9 mouse cellular contexts compared by ENCODE assay signal in the genomic region with DNA sequence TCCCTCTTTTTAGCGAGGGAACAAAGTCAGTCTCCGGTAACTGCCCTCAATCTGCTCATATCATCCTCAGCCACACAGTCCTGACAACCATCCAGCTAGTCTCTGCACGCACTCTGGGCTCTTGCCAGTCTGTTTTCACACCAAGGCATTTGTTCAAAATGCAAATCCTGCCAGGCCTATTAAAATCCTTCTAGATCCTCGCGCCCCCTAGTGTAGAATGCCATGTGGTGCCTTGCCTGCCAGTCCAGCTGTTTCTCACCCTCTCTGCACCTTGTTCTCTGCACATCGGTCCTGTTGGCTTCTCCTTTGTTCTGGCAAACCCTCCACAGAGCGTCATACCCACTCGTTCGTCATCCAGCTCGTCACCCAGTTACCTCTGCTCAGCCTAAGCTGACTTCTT. TPM values are rescaled to one million over a fixed set of nuclear protein-coding genes. Genes with fewer than 3 reads are reported as not detected.
DNase-seq lines count a peak whose midpoint lies in the region; ATAC-seq and TF ChIP-seq lines count a peak whose summit lies in the region.
"Had no signal": no experiment of that assay in that cellular context is flagged by ENCODE, and none has a peak within 500 bp of the region (broad histone marks: within the 10 kb centered on the region; RNA-seq: fewer than 3 reads in every experiment).

No protein-coding gene starts in this region.

- no peak overlapping the region for H3K27ac ChIP-seq in CH12.LX (ENCODE audit: insufficient read depth, low read depth)
- no peak overlapping the region for H3K27ac ChIP-seq in liver, embryonic 14.5 days
- no peak overlapping the region for H3K27ac ChIP-seq in neural tube, embryonic 13.5 days (replicated peaks)
- H3K27ac ChIP-seq: limb, embryonic 12.5 days had no signal

- peaks cover 12 to 15% of the 10 kb centered on the region in 2 experiments for H3K4me1 ChIP-seq in CH12.LX (ENCODE audit: control insufficient read depth in 1 of 2, insufficient read depth in 2 of 2)
- H3K4me1 ChIP-seq in liver, embryonic 14.5 days (replicated peaks; ENCODE audit: control insufficient read depth in 2 of 2, insufficient read depth in 2 of 2, low read length in 1 of 2) = no peaks in the 10 kb centered on the region
- H3K4me1 ChIP-seq in neural tube, embryonic 13.5 days (replicated peaks) = no peaks in the 10 kb centered on the region

- in situ Hi-C loops in CH12.LX (cut with MboI; ENCODE audit: low pct_ligation_motif_present, low pct_unique_long_range_greater_than_20kb, low sequenced_read_pairs) = loop anchor here (25.0 kb wide), 1 partner anchor 624 kb away; no protein-coding TSS in a partner anchor

- TF ChIP-seq CTCF in CH12.LX (conservative IDR thresholded peaks at IDR 0.05 in 1 of 2, IDR thresholded peaks at IDR 0.05 in 1 of 2; ENCODE audit: low read depth in 2 of 2, low read length in 2 of 2) = peak; percentile 51 to 80
- TF ChIP-seq CTCF in liver, embryonic 14.5 days (IDR thresholded peaks at IDR 0.05; ENCODE audit: low read depth) = peak; percentile 59

- H3K9ac ChIP-seq in CH12.LX (ENCODE audit: insufficient read depth, low read depth) = no peak overlapping the region
- no peak overlapping the region for H3K9ac ChIP-seq in liver, embryonic 14.5 days (replicated peaks)
- H3K9ac ChIP-seq in neural tube, embryonic 13.5 days = 0 out of 2 replicates have a peak overlapping the region, but pooled peaks have one; percentile 22
- H3K9ac ChIP-seq: limb, embryonic 12.5 days had no signal

- DNase-seq in CH12.LX (ENCODE audit: extremely low read depth) (peak; percentile 69), adipocyte (ENCODE audit: low spot score) (peak; percentile 90)
- DNase-seq in embryo, embryonic 10 days (ENCODE audit: low spot score) = peak; percentile 82
- peak; percentile 11 for DNase-seq in gastrocnemius, postnatal 25 days
- DNase-seq in kidney, postnatal 36 days = peak; percentile 74 to 80
- DNase-seq in liver, embryonic 14.5 days (ENCODE audit: low read depth in 3 of 3, low spot score in 3 of 3) = peak in 1 of 3 experiments; percentile 10
- DNase-seq in yolk sac, embryonic 10.5 days (ENCODE audit: low spot score) = peak; percentile 16

- no peak overlapping the region for H3K4me2 ChIP-seq in CH12.LX (ENCODE audit: insufficient read depth, low read depth, poor library complexity, severe bottlenecking)
- no peak overlapping the region for H3K4me2 ChIP-seq in liver, embryonic 14.5 days (ENCODE audit: low read depth)
- no peak overlapping the region for H3K4me2 ChIP-seq in neural tube, embryonic 13.5 days
- H3K4me2 ChIP-seq: limb, embryonic 12.5 days had no signal

- TF ChIP-seq EP300 in CH12.LX (IDR thresholded peaks at IDR 0.05; ENCODE audit: low read length) = no peak
- no peak for TF ChIP-seq EP300 in liver, embryonic 14.5 days (IDR thresholded peaks at IDR 0.05; ENCODE audit: low read depth)

- H3K4me3 ChIP-seq in CH12.LX (replicated peaks in 1 of 3; ENCODE audit: low read depth in 2 of 3, low read length in 2 of 3, poor library complexity in 1 of 3) = no peak overlapping the region
- no peak overlapping the region for H3K4me3 ChIP-seq in liver, embryonic 14.5 days (ENCODE audit: insufficient read depth in 1 of 2, low read depth in 2 of 2, low read length in 2 of 2)
- no peak overlapping the region for H3K4me3 ChIP-seq in neural tube, embryonic 13.5 days
- H3K4me3 ChIP-seq: limb, embryonic 12.5 days had no signal

- no peaks in the 10 kb centered on the region for H3K36me3 ChIP-seq in CH12.LX (replicated peaks in 1 of 2; ENCODE audit: control insufficient read depth in 1 of 2, insufficient read depth in 1 of 2, low read length in 1 of 2)
- H3K36me3 ChIP-seq in liver, embryonic 14.5 days (replicated peaks; ENCODE audit: control insufficient read depth, insufficient read depth, low read depth) = no peaks in the 10 kb centered on the region
- no peaks in the 10 kb centered on the region for H3K36me3 ChIP-seq in neural tube, embryonic 13.5 days
- H3K36me3 ChIP-seq: limb, embryonic 12.5 days had no signal

- no peaks in the 10 kb centered on the region for H3K27me3 ChIP-seq in CH12.LX (replicated peaks)
- no peaks in the 10 kb centered on the region for H3K27me3 ChIP-seq in liver, embryonic 14.5 days (ENCODE audit: control insufficient read depth, insufficient read depth, low read length)
- no peaks in the 10 kb centered on the region for H3K27me3 ChIP-seq in neural tube, embryonic 13.5 days
- H3K27me3 ChIP-seq: limb, embryonic 12.5 days had no signal

- no peak for TF ChIP-seq POLR2A in CH12.LX (IDR thresholded peaks at IDR 0.05; ENCODE audit: low read depth, low read length)

- no peak for ATAC-seq in liver, embryonic 14.5 days (ENCODE audit: insufficient read depth)
- peak; percentile 69 for ATAC-seq in neural tube, embryonic 13.5 days (ENCODE audit: low read depth)

- TF ChIP-seq RAD21 in CH12.LX (IDR thresholded peaks at IDR 0.05; ENCODE audit: low read depth, low read length) = peak; percentile 58

- WGBS in liver, embryonic 14.5 days (ENCODE audit: insufficient replicate concordance) = 19% methylated on average over 10 of the region's 10 CpGs
- 35% methylated on average over 10 of the region's 10 CpGs for WGBS in neural tube, embryonic 13.5 days

- H3K9me3 ChIP-seq in CH12.LX (replicated peaks; ENCODE audit: low read length) = no peaks in the 10 kb centered on the region
- no peaks in the 10 kb centered on the region for H3K9me3 ChIP-seq in liver, embryonic 14.5 days (ENCODE audit: control insufficient read depth, low read length)
- H3K9me3 ChIP-seq in neural tube, embryonic 13.5 days = no peaks in the 10 kb centered on the region
- H3K9me3 ChIP-seq: limb, embryonic 12.5 days had no signal

- dilution Hi-C loops in CH12.LX (cut with MboI; ENCODE audit: extremely low pct_ligation_motif_present, extremely low pct_unique_long_range_greater_than_20kb, low sequenced_read_pairs) = no loop called here

- H3K79me2 ChIP-seq in CH12.LX (replicated peaks; ENCODE audit: control insufficient read depth, extremely low read depth, insufficient read depth, poor library complexity, severe bottlenecking) = no peaks in the 10 kb centered on the region

TF ChIP-seq in CH12.LX, 34 proteins besides CTCF, POLR2A, EP300 and RAD21:
- TF ChIP-seq MAFK (IDR thresholded peaks at IDR 0.05; ENCODE audit: insufficient replicate concordance, low read length) (no peak), SIN3A (IDR thresholded peaks at IDR 0.05; ENCODE audit: low read length) (no peak), ZMIZ1 (IDR thresholded peaks at IDR 0.05; ENCODE audit: low read depth, low read length) (no peak), USF2 (conservative IDR thresholded peaks at IDR 0.05; ENCODE audit: low read depth, low read length) (no peak), NELFE (IDR thresholded peaks at IDR 0.05; ENCODE audit: low read depth, low read length) (no peak), UBTF (IDR thresholded peaks at IDR 0.05; ENCODE audit: low read depth, low read length) (no peak), POLR2AphosphoS2 (IDR thresholded peaks at IDR 0.05; ENCODE audit: low read depth, low read length) (no peak), SMC3 (IDR thresholded peaks at IDR 0.05; ENCODE audit: low read depth, low read length) (peak; percentile 79), JUN (IDR thresholded peaks at IDR 0.05; ENCODE audit: insufficient read depth, low read depth, low read length) (no peak), ZKSCAN1 (IDR thresholded peaks at IDR 0.05; ENCODE audit: borderline replicate concordance, low read depth, low read length) (no peak), ZC3H11A (IDR thresholded peaks at IDR 0.05; ENCODE audit: low read depth, low read length) (no peak), HCFC1 (IDR thresholded peaks at IDR 0.05; ENCODE audit: low read depth, low read length) (no peak), NRF1 (IDR thresholded peaks at IDR 0.05; ENCODE audit: low read depth, low read length) (no peak), MYC (IDR thresholded peaks at IDR 0.05; ENCODE audit: low read depth, low read length) (peak; percentile 54; the same call in 1 of the 2 replicates), ETS1 (conservative IDR thresholded peaks at IDR 0.05; ENCODE audit: low read depth, low read length) (no peak), IRF4 (IDR thresholded peaks at IDR 0.05; ENCODE audit: low read depth, low read length) (0 out of 2 replicates have a peak, but pooled peaks have one; percentile 16), USF1 (IDR thresholded peaks at IDR 0.05; ENCODE audit: low read depth, low read length) (no peak), TCF12 (IDR thresholded peaks at IDR 0.05; ENCODE audit: low read depth, low read length) (no peak), MAX (IDR thresholded peaks at IDR 0.05; ENCODE audit: low read length) (peak; percentile 68), JUND (conservative IDR thresholded peaks at IDR 0.05; ENCODE audit: low read depth, low read length) (no peak), ZNF384 (IDR thresholded peaks at IDR 0.05; ENCODE audit: low read depth, low read length) (no peak), BHLHE40 (IDR thresholded peaks at IDR 0.05; ENCODE audit: low read depth, low read length) (no peak)

RNA-seq across cellular contexts. Expression of a gene that starts 36.2 kb away (rescaled TPM):
- total RNA-seq in CH12.LX (2012; rRNA removed) (not detected in 2 replicates), CH12.LX (2014; rRNA removed) (not detected in 2 replicates)
- not detected in 2 replicates for polyA plus RNA-seq in CH12.LX (2012; ENCODE audit: insufficient read length, low read depth)
- not detected for total RNA-seq in gastrocnemius, postnatal 25 days (2021)
- not detected in 2 replicates for polyA plus RNA-seq in liver, embryonic 14.5 days (2012; rRNA removed)
- polyA plus RNA-seq in liver, embryonic 14.5 days (2014; fragmentation: Nextera tagmentation; extraction: Ambion mirVana) = not detected in 2 replicates
- not detected in 2 replicates for polyA plus RNA-seq in neural tube, embryonic 13.5 days (2015; fragmentation: Nextera tagmentation; extraction: Ambion mirVana)
